Mouse (Mus musculus) limb, embryonic 10.5 days (tissue): ENCODE measurements around the gene Map2k6. TPM values are rescaled to one million over a fixed set of nuclear protein-coding genes. Genes with fewer than 3 reads are reported as not detected.

Experiments used
- DNase-seq: peaks from one replicate; pipeline ENCODE4 v3.0.0-alpha.2; 2017; ENCODE audit warnings: low spot score
- H3K27ac ChIP-seq: fragments of 300-500 bp; sonication (generic); 2 replicates; pipeline ENCODE4 v1.5.1; 2016; ENCODE audit warnings: mild to moderate bottlenecking
- H3K27me3 ChIP-seq: fragments of 300-500 bp; sonication (generic); 2 replicates; pipeline ENCODE4 v1.6.1; 2016; ENCODE audit warnings: low read depth, mild to moderate bottlenecking; ENCODE audit not compliant: poor library complexity, severe bottlenecking
- H3K36me3 ChIP-seq: fragments of 300-500 bp; sonication (generic); 2 replicates; pipeline ENCODE4 v1.6.1; 2016; ENCODE audit warnings: mild to moderate bottlenecking, moderate library complexity
- H3K4me1 ChIP-seq: fragments of 300-500 bp; sonication (generic); 2 replicates; pipeline ENCODE4 v1.6.1; 2016
- H3K4me3 ChIP-seq: fragments of 300-500 bp; sonication (generic); 2 replicates; pipeline ENCODE4 v1.5.1; 2016; ENCODE audit warnings: mild to moderate bottlenecking, moderate library complexity
- H3K9me3 ChIP-seq: fragments of 300-500 bp; sonication (generic); replicated peaks from 2 replicates; pipeline ENCODE4 v1.6.1; 2016; ENCODE audit warnings: mild to moderate bottlenecking
- whole genome bisulfite sequencing: fragments of 180-500 bp; shearing (Covaris S2); methylation state at CpG from one replicate; pipeline ENCODE4 v1.1.7; 2016; 5-methylcytosine and 5-hydroxymethylcytosine counted together
- polyA plus RNA-seq: library from polyadenylated mRNA; unstranded; fragments of >200 nt; fragmentation: Nextera tagmentation; extraction: Ambion mirVana; gene quantifications from 2 replicates; pipeline ENCODE4 v1.2.1, GENCODE M21; 2016

Map2k6 gene
- polyA plus RNA-seq, 1 experiment from 2014 or later = 49.1 TPM

- Histone ChIP-seq H3K27me3 (no peaks in the 10 kb centered on the region), H3K4me1 (0 out of 2 replicates have a peak, but pooled peaks cover 5% of the 10 kb centered on the region)
- 89% methylated on average over 2 of the region's 2 CpGs for WGBS
These were observed 70.1 kb downstream of the Map2k6 start for GRCm38 (mm10) chr11:110469054-110469453.

GRCm38 (mm10) chr11:110470561-110471273 is 71.8 kb downstream of the Map2k6 start:
- Histone ChIP-seq H3K4me3 (no peak overlapping the region), H3K27me3 (no peaks in the 10 kb centered on the region), H3K4me1 (no peaks in the 10 kb centered on the region), H3K27ac (no peak overlapping the region), H3K36me3 (no peaks in the 10 kb centered on the region), H3K9me3 (no peaks in the 10 kb centered on the region)
- DNase-seq = no peak
- WGBS = 86% methylated on average over 8 of the region's 8 CpGs

More at GRCm38 (mm10) chr11:110469054-110469453, 70.1 kb downstream of the Map2k6 start:
- no peak for DNase-seq
- Histone ChIP-seq H3K9me3 (no peaks in the 10 kb centered on the region), H3K27ac (no peak overlapping the region), H3K36me3 (no peaks in the 10 kb centered on the region), H3K4me3 (no peak overlapping the region)

- no peaks in the 10 kb centered on the region for H3K9me3 ChIP-seq
- DNase-seq = no peak
- 91% methylated on average over 2 of the region's 2 CpGs for WGBS
- no peaks in the 10 kb centered on the region for H3K36me3 ChIP-seq
- H3K4me1 ChIP-seq = no peaks in the 10 kb centered on the region
- no peak overlapping the region for H3K4me3 ChIP-seq
- H3K27me3 ChIP-seq = no peaks in the 10 kb centered on the region
- H3K27ac ChIP-seq = no peak overlapping the region
These were observed 72.4 kb downstream of the Map2k6 start for GRCm38 (mm10) chr11:110471362-110471761.

GRCm38 (mm10) chr11:110472078-110472477 is 73.2 kb downstream of the Map2k6 start:
- Histone ChIP-seq H3K36me3 (no peaks in the 10 kb centered on the region), H3K27me3 (no peaks in the 10 kb centered on the region), H3K9me3 (no peaks in the 10 kb centered on the region), H3K4me3 (no peak overlapping the region), H3K27ac (no peak overlapping the region), H3K4me1 (peaks cover 5% of the 10 kb centered on the region)
- 92% methylated on average over 5 of the region's 5 CpGs for WGBS
- no peak for DNase-seq

GRCm38 (mm10) chr11:110473495-110473894 is 74.6 kb downstream of the Map2k6 start:
- Histone ChIP-seq H3K27me3 (no peaks in the 10 kb centered on the region), H3K4me3 (no peak overlapping the region), H3K36me3 (no peaks in the 10 kb centered on the region), H3K27ac (no peak overlapping the region), H3K9me3 (no peaks in the 10 kb centered on the region), H3K4me1 (peaks cover 19% of the 10 kb centered on the region)
- DNase-seq = no peak
- 95% methylated on average over 16 of the region's 16 CpGs for WGBS

GRCm38 (mm10) chr11:110476361-110477151 is 77.6 kb downstream of the Map2k6 start:
- Histone ChIP-seq H3K27ac (no peak overlapping the region), H3K4me3 (no peak overlapping the region), H3K27me3 (no peaks in the 10 kb centered on the region), H3K36me3 (no peaks in the 10 kb centered on the region), H3K4me1 (peaks cover 36% of the 10 kb centered on the region), H3K9me3 (no peaks in the 10 kb centered on the region)
- DNase-seq = no peak
- 78% methylated on average over 5 of the region's 5 CpGs for whole genome bisulfite sequencing

GRCm38 (mm10) chr11:110477961-110478869 is 79.3 kb downstream of the Map2k6 start:
- Histone ChIP-seq H3K27me3 (no peaks in the 10 kb centered on the region), H3K4me3 (no peak overlapping the region), H3K9me3 (no peaks in the 10 kb centered on the region), H3K27ac (peak overlapping the region; percentile 32; the same call in 1 of the 2 replicates), H3K4me1 (peaks cover 48% of the 10 kb centered on the region), H3K36me3 (peaks cover 6% of the 10 kb centered on the region; the same call in 1 of the 2 replicates)
- DNase-seq = no peak
- WGBS = 66% methylated on average over 18 of the region's 18 CpGs

- Histone ChIP-seq H3K4me1 (peaks cover 48% of the 10 kb centered on the region), H3K4me3 (peak overlapping the region; percentile 27), H3K36me3 (peaks cover 12% of the 10 kb centered on the region; the same call in 1 of the 2 replicates), H3K9me3 (no peaks in the 10 kb centered on the region), H3K27ac (peak overlapping the region; percentile 32; the same call in 1 of the 2 replicates), H3K27me3 (no peaks in the 10 kb centered on the region)
- WGBS = 3% methylated on average over 5 of the region's 6 CpGs
- peak; percentile 63 for DNase-seq
These were observed 80.1 kb downstream of the Map2k6 start for GRCm38 (mm10) chr11:110478978-110479384.

- peaks cover 48% of the 10 kb centered on the region for H3K4me1 ChIP-seq
- WGBS = 60% methylated on average over 2 of the region's 2 CpGs
- no peak overlapping the region for H3K4me3 ChIP-seq
- peaks cover 21% of the 10 kb centered on the region; the same call in 1 of the 2 replicates for H3K36me3 ChIP-seq
- no peak for DNase-seq
- H3K9me3 ChIP-seq = no peaks in the 10 kb centered on the region
- H3K27me3 ChIP-seq = no peaks in the 10 kb centered on the region
- no peak overlapping the region for H3K27ac ChIP-seq
These were observed 82.5 kb downstream of the Map2k6 start for GRCm38 (mm10) chr11:110481406-110481805.

GRCm38 (mm10) chr11:110482176-110482575 is 83.3 kb downstream of the Map2k6 start:
- whole genome bisulfite sequencing = 88% methylated on average over 8 of the region's 8 CpGs

GRCm38 (mm10) chr11:110482649-110483048 is 83.7 kb downstream of the Map2k6 start:
- no peak overlapping the region for H3K27ac ChIP-seq
- 79% methylated on average over 4 of the region's 4 CpGs for WGBS

More at GRCm38 (mm10) chr11:110482176-110482575, 83.3 kb downstream of the Map2k6 start:
- Histone ChIP-seq H3K4me3 (no peak overlapping the region), H3K27ac (no peak overlapping the region), H3K9me3 (no peaks in the 10 kb centered on the region), H3K36me3 (peaks cover 29% of the 10 kb centered on the region), H3K4me1 (peaks cover 42% of the 10 kb centered on the region), H3K27me3 (no peaks in the 10 kb centered on the region)
- DNase-seq = no peak

GRCm38 (mm10) chr11:110483165-110483564 is 84.2 kb downstream of the Map2k6 start:
- H3K36me3 ChIP-seq = peaks cover 39% of the 10 kb centered on the region
- no peaks in the 10 kb centered on the region for H3K9me3 ChIP-seq
- WGBS = 30% methylated on average over 6 of the region's 6 CpGs
- no peak overlapping the region for H3K4me3 ChIP-seq
- H3K27ac ChIP-seq = no peak overlapping the region
- DNase-seq = peak; percentile 33
- H3K27me3 ChIP-seq = no peaks in the 10 kb centered on the region
- peaks cover 32% of the 10 kb centered on the region for H3K4me1 ChIP-seq

More at GRCm38 (mm10) chr11:110482649-110483048, 83.7 kb downstream of the Map2k6 start:
- H3K4me1 ChIP-seq = peaks cover 37% of the 10 kb centered on the region
- DNase-seq = no peak
- H3K9me3 ChIP-seq = no peaks in the 10 kb centered on the region
- no peak overlapping the region for H3K4me3 ChIP-seq
- peaks cover 34% of the 10 kb centered on the region for H3K36me3 ChIP-seq
- no peaks in the 10 kb centered on the region for H3K27me3 ChIP-seq
